Mouse (Mus musculus): Measurements from ENCODE around the gene Nrip2.

Gene Nrip2

GRCm38 (mm10) chr6:128397574-128398261, 1.4 kb upstream of the Nrip2 start:
- DNase-seq (ENCODE audit: low read depth, low spot score) = no peak

- DNase-seq (ENCODE audit: low read depth, low spot score) = no peak
These were observed 507 bp downstream of the Nrip2 start for GRCm38 (mm10) chr6:128399421-128400185.

GRCm38 (mm10) chr6:128404708-128405107, 5.6 kb downstream of the Nrip2 start:
- no peak for DNase-seq (ENCODE audit: low read depth, low spot score)

GRCm38 (mm10) chr6:128408544-128409125, 9.5 kb downstream of the Nrip2 start:
- no peak for DNase-seq (ENCODE audit: low read depth, low spot score)

- no peak for DNase-seq (ENCODE audit: low read depth, low spot score)
These were observed 11.2 kb downstream of the Nrip2 start for GRCm38 (mm10) chr6:128410305-128410704.

- DNase-seq (ENCODE audit: low read depth, low spot score) = peak; percentile 43
These were observed 12.0 kb downstream of the Nrip2 start for GRCm38 (mm10) chr6:128411115-128411514.

GRCm38 (mm10) chr6:128416169-128416568, 17.1 kb downstream of the Nrip2 start:
- no peak for DNase-seq (ENCODE audit: low read depth, low spot score)

GRCm38 (mm10) chr6:128418076-128418475, 19.0 kb downstream of the Nrip2 start:
- DNase-seq (ENCODE audit: low read depth, low spot score) = no peak

GRCm38 (mm10) chr6:128421036-128421435, 21.9 kb downstream of the Nrip2 start:
- DNase-seq (ENCODE audit: low read depth, low spot score) = no peak

- DNase-seq (ENCODE audit: low read depth, low spot score) = no peak
These were observed 22.4 kb downstream of the Nrip2 start for GRCm38 (mm10) chr6:128421480-128421879.

GRCm38 (mm10) chr6:128423496-128424268, 24.6 kb downstream of the Nrip2 start:
- DNase-seq (ENCODE audit: low read depth, low spot score) = no peak

- DNase-seq (ENCODE audit: low read depth, low spot score) = peak; percentile 96
These were observed 25.3 kb downstream of the Nrip2 start, which contains the start of gene Itfg2 for GRCm38 (mm10) chr6:128424269-128425019. Gene Itfg2, minus strand, starts transcription at chr6:128424931.

GRCm38 (mm10) chr6:128425046-128425445, 25.9 kb downstream of the Nrip2 start:
- no peak for DNase-seq (ENCODE audit: low read depth, low spot score)

GRCm38 (mm10) chr6:128427571-128427970, 28.5 kb downstream of the Nrip2 start:
- no peak for DNase-seq (ENCODE audit: low read depth, low spot score)

GRCm38 (mm10) chr6:128429300-128429699, 30.2 kb downstream of the Nrip2 start:
- no peak for DNase-seq (ENCODE audit: low read depth, low spot score)

GRCm38 (mm10) chr6:128429826-128430225, 30.7 kb downstream of the Nrip2 start:
- DNase-seq (ENCODE audit: low read depth, low spot score) = no peak

- no peak for DNase-seq (ENCODE audit: low read depth, low spot score)
These were observed 33.3 kb downstream of the Nrip2 start for GRCm38 (mm10) chr6:128432356-128432915.

- no peak for DNase-seq (ENCODE audit: low read depth, low spot score)
These were observed 34.5 kb downstream of the Nrip2 start for GRCm38 (mm10) chr6:128433566-128433965.

GRCm38 (mm10) chr6:128435474-128435873, 36.4 kb downstream of the Nrip2 start:
- DNase-seq (ENCODE audit: low read depth, low spot score) = no peak

- no peak for DNase-seq (ENCODE audit: low read depth, low spot score)
These were observed 37.4 kb downstream of the Nrip2 start for GRCm38 (mm10) chr6:128436356-128437005.
